Mouse (Mus musculus) hindbrain, postnatal 0 days (tissue): ENCODE data around the gene Dtwd1. TPM values are rescaled to one million over a fixed set of nuclear protein-coding genes. Genes with fewer than 3 reads are reported as not detected.
"Not testable (repeated sequence)": the region's sequence is repeated elsewhere in the genome, so short reads cannot be mapped to it uniquely, and the experiment has no call there.

ENCODE experiments used
- ATAC-seq: fragments of 200-750 bp; cut with Nextera tagmentation; 2 replicates; pipeline ENCODE4 v1.8.0; 2017; ENCODE audit warnings: mild to moderate bottlenecking, moderate TSS enrichment, moderate library complexity
- DNase-seq: peaks from one replicate; pipeline ENCODE4 v3.0.0-alpha.2; 2015; ENCODE audit warnings: low spot score
- H3K27ac ChIP-seq: fragments of 300-500 bp; sonication (generic); 2 replicates; pipeline ENCODE4 v1.5.1; 2014; ENCODE audit warnings: mild to moderate bottlenecking
- H3K27me3 ChIP-seq: fragments of 300-500 bp; sonication (generic); 2 replicates; pipeline ENCODE4 v1.6.1; 2014; ENCODE audit warnings: low read length, mixed read lengths; ENCODE audit not compliant: insufficient read depth
- H3K36me3 ChIP-seq: fragments of 300-500 bp; sonication (generic); 2 replicates; pipeline ENCODE4 v1.6.1; 2014; ENCODE audit warnings: low read length, mixed read lengths; ENCODE audit not compliant: insufficient read depth
- H3K4me1 ChIP-seq: fragments of 300-500 bp; sonication (generic); 2 replicates; pipeline ENCODE4 v1.6.1; 2014; ENCODE audit warnings: antibody characterized with exemption, low read length, mixed read lengths; ENCODE audit not compliant: insufficient read depth
- H3K4me2 ChIP-seq: fragments of 300-500 bp; sonication (generic); 2 replicates; pipeline ENCODE4 v1.6.1; 2014; ENCODE audit warnings: low read depth, mild to moderate bottlenecking, low read length, moderate library complexity, mixed read lengths
- H3K4me3 ChIP-seq: fragments of 300-500 bp; sonication (generic); 2 replicates; pipeline ENCODE4 v1.5.1; 2014; ENCODE audit warnings: low read length
- H3K9ac ChIP-seq: fragments of 300-500 bp; sonication (generic); replicated peaks from 2 replicates; pipeline ENCODE4 v1.6.1; 2014; ENCODE audit warnings: mild to moderate bottlenecking, low read length, moderate library complexity, mixed read lengths
- H3K9me3 ChIP-seq: fragments of 300-500 bp; sonication (generic); 2 replicates; pipeline ENCODE4 v1.6.1; 2016; ENCODE audit warnings: low read length, mixed read lengths
- CTCF ChIP-seq: IDR thresholded peaks from 2 replicates; pipeline ENCODE4 v1.5.1; 2016; ENCODE audit warnings: antibody characterized with exemption, control low read depth, low read depth
- WGBS: fragments of 180-500 bp; shearing (Covaris S2); extraction: QIAGEN DNeasy Blood & Tissue Kit; methylation state at CpG from one replicate; pipeline ENCODE4 v1.1.7; 2014; 5-methylcytosine and 5-hydroxymethylcytosine counted together
- polyA plus RNA-seq: library from polyadenylated mRNA; unstranded; fragments of >200 nt; fragmentation: Nextera tagmentation; extraction: Ambion mirVana; gene quantifications from 2 replicates; pipeline ENCODE4 v1.2.1, GENCODE M21; 2015
- total RNA-seq: library from RNA; depleted of rRNA; stranded (reverse); fragments of >200 nt; gene quantifications from 2 replicates; pipeline ENCODE4 v1.2.3, GENCODE M21; 2014; rRNA removed

Gene Dtwd1
- total and polyA plus RNA-seq, 2 experiments from 2014 or later: 2.2 to 14.1 TPM

DNA sequence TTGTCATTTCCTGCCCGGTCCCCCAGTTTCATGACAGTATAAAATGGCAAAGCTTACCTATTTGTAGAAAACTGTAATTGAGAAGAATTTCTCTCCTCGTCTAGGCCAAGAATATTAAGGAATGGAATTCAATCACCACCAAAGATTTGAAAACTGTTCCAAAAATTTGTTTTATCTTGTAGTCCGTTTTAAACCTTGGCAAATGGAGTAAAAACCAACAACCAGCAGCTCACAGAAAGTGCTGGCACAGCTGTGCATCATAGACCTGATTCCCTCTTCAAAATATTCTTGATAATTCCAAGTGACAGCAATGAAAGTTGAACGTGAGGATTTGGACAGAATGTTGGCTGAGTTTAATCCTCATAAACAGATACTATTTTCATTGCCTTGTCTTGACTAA lies 39.4 kb downstream of the Dtwd1 start:
- no peak overlapping the region for H3K4me3 ChIP-seq
- no peak for TF ChIP-seq CTCF
- no peaks in the 10 kb centered on the region for H3K4me1 ChIP-seq
- H3K27ac ChIP-seq: no peak overlapping the region
- H3K9me3 ChIP-seq: no peaks in the 10 kb centered on the region
- WGBS: 69% methylated on average over 4 of the region's 4 CpGs
- no peaks in the 10 kb centered on the region for H3K27me3 ChIP-seq
- no peak overlapping the region for H3K4me2 ChIP-seq
- no peak overlapping the region for H3K9ac ChIP-seq
- no peaks in the 10 kb centered on the region for H3K36me3 ChIP-seq
- ATAC-seq (no peak), DNase-seq (no peak)

- Histone ChIP-seq H3K4me3 (no peak overlapping the region), H3K4me2 (no peak overlapping the region), H3K27ac (no peak overlapping the region), H3K9me3 (no peaks in the 10 kb centered on the region), H3K4me1 (no peaks in the 10 kb centered on the region), H3K27me3 (no peaks in the 10 kb centered on the region), H3K9ac (no peak overlapping the region), H3K36me3 (no peaks in the 10 kb centered on the region)
- no peak for DNase-seq
- WGBS: 92% methylated on average over 2 of the region's 2 CpGs
- no peak for ATAC-seq
- no peak for TF ChIP-seq CTCF
Observed at GRCm38 (mm10) chr2:126192129-126192528, 40.2 kb downstream of the Dtwd1 start.

DNA sequence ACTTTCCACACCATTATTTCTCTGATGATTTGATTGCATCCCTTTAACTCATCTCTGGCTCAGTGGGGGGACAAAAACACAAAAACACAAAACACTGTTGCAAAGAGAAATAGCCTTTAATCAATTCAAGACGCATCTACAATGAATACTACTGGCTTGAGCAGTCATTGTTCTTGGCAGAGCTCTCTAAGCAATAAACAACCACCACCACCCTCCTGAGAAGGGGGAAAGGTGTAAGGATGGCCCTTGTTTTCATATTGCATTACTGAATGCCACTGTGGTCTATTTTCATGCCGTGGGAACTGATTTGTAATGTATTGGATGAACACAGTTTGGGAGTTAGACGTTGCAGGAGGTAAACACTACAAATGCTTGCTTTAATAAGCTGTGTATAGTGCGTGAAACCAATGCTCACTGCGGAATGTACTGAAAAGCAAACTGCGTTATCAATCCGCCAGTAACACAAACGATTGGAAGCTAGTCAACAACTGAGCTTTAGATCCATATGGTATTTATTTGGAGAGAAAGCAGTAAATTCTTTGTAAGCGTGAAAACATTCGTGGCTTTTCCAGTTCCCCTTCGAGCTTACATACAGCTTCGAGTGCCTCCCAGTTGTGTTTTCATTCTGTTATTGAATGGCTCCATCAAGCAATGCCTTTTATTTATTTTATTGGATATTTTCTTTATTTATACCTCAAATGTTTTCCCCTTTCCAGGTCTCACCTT lies 43.9 kb downstream of the Dtwd1 start:
- Histone ChIP-seq H3K27ac (no peak overlapping the region), H3K27me3 (no peaks in the 10 kb centered on the region), H3K4me1 (no peaks in the 10 kb centered on the region), H3K4me3 (no peak overlapping the region), H3K36me3 (no peaks in the 10 kb centered on the region), H3K4me2 (no peak overlapping the region), H3K9ac (no peak overlapping the region), H3K9me3 (no peaks in the 10 kb centered on the region)
- ATAC-seq: no peak
- 71% methylated on average over 12 of the region's 12 CpGs for WGBS
- no peak for TF ChIP-seq CTCF
- no peak for DNase-seq

DNA sequence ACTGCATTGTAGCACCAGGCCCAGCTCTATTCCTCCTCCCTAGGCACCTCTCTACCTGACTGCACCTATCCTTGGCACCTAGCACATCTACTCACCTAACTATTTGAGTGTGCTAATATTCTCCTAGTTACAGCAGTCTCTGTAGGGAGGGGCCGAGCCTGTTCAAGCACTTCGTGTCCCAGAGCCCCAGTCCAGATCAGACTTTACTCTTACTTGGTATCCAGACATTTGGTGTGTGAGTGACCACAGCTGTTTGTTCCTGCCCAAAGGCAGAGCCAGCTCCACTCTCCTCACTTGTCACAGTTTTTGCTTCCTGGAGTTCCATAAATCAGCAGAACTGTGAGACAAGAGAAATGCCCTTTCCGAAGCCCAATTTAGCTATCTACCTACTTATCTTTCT lies 47.0 kb downstream of the Dtwd1 start:
- Histone ChIP-seq H3K4me1 (no peaks in the 10 kb centered on the region), H3K9me3 (no peaks in the 10 kb centered on the region), H3K27me3 (no peaks in the 10 kb centered on the region), H3K36me3 (no peaks in the 10 kb centered on the region), H3K4me2 (no peak overlapping the region), H3K4me3 (no peak overlapping the region), H3K9ac (no peak overlapping the region), H3K27ac (no peak overlapping the region)
- no peak for ATAC-seq
- DNase-seq: no peak
- 87% methylated on average over 3 of the region's 3 CpGs for WGBS
- no peak for TF ChIP-seq CTCF

- DNase-seq (no peak), ATAC-seq (no peak)
- Histone ChIP-seq H3K9me3 (no peaks in the 10 kb centered on the region), H3K27ac (no peak overlapping the region), H3K4me1 (no peaks in the 10 kb centered on the region), H3K9ac (no peak overlapping the region), H3K4me3 (no peak overlapping the region), H3K4me2 (no peak overlapping the region), H3K36me3 (no peaks in the 10 kb centered on the region), H3K27me3 (no peaks in the 10 kb centered on the region)
- 81% methylated on average over 6 of the region's 6 CpGs for WGBS
- TF ChIP-seq CTCF: no peak
Observed at GRCm38 (mm10) chr2:126211011-126211680, 59.2 kb downstream of the Dtwd1 start.

DNA sequence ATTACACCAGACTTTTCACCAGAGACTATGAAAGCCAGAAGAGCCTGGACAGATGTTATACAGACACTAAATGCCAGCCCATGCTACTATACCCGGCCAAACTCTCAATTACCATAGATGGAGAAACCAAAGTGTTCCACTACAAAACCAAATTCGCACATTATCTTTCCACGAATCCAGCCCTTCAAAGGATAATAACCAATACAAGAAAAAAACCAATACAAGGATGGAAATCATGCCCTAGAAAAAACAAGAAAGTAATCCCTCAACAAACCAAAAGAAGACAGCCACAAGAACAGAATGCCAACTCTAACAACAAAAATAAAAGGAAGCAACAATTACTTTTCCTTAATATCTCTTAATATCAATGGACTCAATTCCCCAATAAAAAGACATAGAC lies 62.9 kb downstream of the Dtwd1 start, which contains the start of gene Gm17555:
Gene Gm17555 (plus strand): TSS at position 301 of the 400 bp plus-strand sequence.
- not testable (repeated sequence) for H3K27ac ChIP-seq, H3K9ac ChIP-seq, DNase-seq, H3K36me3 ChIP-seq, H3K27me3 ChIP-seq, H3K4me3 ChIP-seq, H3K9me3 ChIP-seq, ATAC-seq, H3K4me2 ChIP-seq, H3K4me1 ChIP-seq
- WGBS: 92% methylated on average over 3 of the region's 3 CpGs

Other genes with a start within 250 kb of the Dtwd1 start
- 0.11 and 0.42 TPM in 2 replicates for gene Fgf7, start 117.5 kb upstream of the Dtwd1 start, total RNA-seq
- gene Fgf7, start 117.5 kb upstream of the Dtwd1 start, polyA plus RNA-seq: 0.55 and 0.59 TPM in 2 replicates
- gene Fam227b, start 137 bp upstream of the Dtwd1 start, total RNA-seq: 0.16 TPM in 1 of 2 replicates, not detected in the other
- 0.16 and 0.20 TPM in 2 replicates for gene Fam227b, start 137 bp upstream of the Dtwd1 start, polyA plus RNA-seq
- gene Gm17555, start 63.0 kb downstream of the Dtwd1 start, total RNA-seq: not detected in 2 replicates
- not detected in 2 replicates for gene Gm17555, start 63.0 kb downstream of the Dtwd1 start, polyA plus RNA-seq